Mouse (Mus musculus) G1E (cell line): ENCODE data around the gene Card19.

Experiments
- CTCF ChIP-seq: IDR thresholded peaks from 2 replicates; pipeline ENCODE4 v1.5.1; 2012; ENCODE audit warnings: low read depth, low read length, inconsistent platforms, mixed read lengths
- GATA1 ChIP-seq: IDR thresholded peaks from 2 replicates; pipeline ENCODE4 v1.6.1; 2012; ENCODE audit warnings: borderline replicate concordance, low read length, inconsistent platforms, mixed read lengths
- GATA2 ChIP-seq: IDR thresholded peaks from 2 replicates; pipeline ENCODE4 v1.6.1; 2012; ENCODE audit warnings: low read depth, low read length, inconsistent platforms, borderline replicate concordance
- POLR2AphosphoS5 ChIP-seq: IDR thresholded peaks from 2 replicates; pipeline ENCODE4 v1.6.1; 2012; ENCODE audit warnings: low read depth, low read length, inconsistent platforms; ENCODE audit not compliant: insufficient replicate concordance
- TAL1 ChIP-seq: conservative IDR thresholded peaks from 2 replicates; pipeline ENCODE4 v1.6.1; 2012; ENCODE audit warnings: low read depth, low read length, inconsistent platforms, mixed read lengths

DNA sequence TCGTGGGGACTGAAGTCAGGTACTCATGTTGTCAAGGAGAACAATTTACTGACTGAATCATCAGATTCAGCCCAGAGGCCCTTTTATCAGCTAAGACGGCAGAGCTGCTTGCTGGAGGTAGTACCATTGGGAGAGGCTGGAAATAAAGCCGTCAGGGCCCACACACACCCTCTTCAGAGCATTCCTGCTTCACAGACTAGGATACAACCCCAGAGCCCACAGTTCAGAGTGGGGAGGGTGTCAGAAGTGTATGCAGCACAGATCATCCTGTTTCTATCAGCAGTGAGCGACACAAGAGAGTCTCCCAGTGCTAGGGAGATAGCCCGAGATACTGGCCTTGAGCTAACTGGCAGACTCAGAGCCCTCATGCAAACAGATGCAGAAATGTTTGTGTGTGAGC is 32.7 kb downstream of the Card19 start:
- TF ChIP-seq CTCF (no peak), GATA1 (no peak), POLR2AphosphoS5 (no peak), GATA2 (no peak), TAL1 (no peak)
